Mouse (Mus musculus) frontal cortex, adult 2 months (tissue): ENCODE measurements around the gene Rbms3. TPM values are rescaled to one million over a fixed set of nuclear protein-coding genes. Genes with fewer than 3 reads are reported as not detected.
A peak's percentile ranks its signal among the peaks of the same experiment; 100 is the strongest.

Source experiments
- DNase-seq, 2 experiments: peaks; one replicate each; pipeline ENCODE4 v3.0.0; 2022; ENCODE audit warnings: low spot score in 1 of 2; ENCODE audit errors: extremely low spot score in 1 of 2
- polyA plus RNA-seq: library from polyadenylated mRNA; depleted of rRNA; stranded (reverse); fragments of >200 nt; gene quantifications from 2 replicates; pipeline ENCODE4 v1.2.3, GENCODE M21; 2012

Gene Rbms3
- polyA plus RNA-seq, 1 experiment, result 5.7 TPM

- no peak for DNase-seq
Observed at GRCm38 (mm10) chr9:116808401-116808800, 821.3 kb downstream of the Rbms3 start.

GRCm38 (mm10) chr9:116807166-116808081 lies 822.3 kb downstream of the Rbms3 start:
- DNase-seq, result peak in 1 of 2 experiments; percentile 7

GRCm38 (mm10) chr9:116803292-116803731 lies 826.4 kb downstream of the Rbms3 start:
- peak in 1 of 2 experiments; percentile 39 for DNase-seq

GRCm38 (mm10) chr9:116802602-116803001 lies 827.1 kb downstream of the Rbms3 start:
- peak in 1 of 2 experiments; percentile 32 for DNase-seq

GRCm38 (mm10) chr9:116795240-116795955 lies 834.3 kb downstream of the Rbms3 start:
- no peak for DNase-seq

- DNase-seq, result no peak
Observed at GRCm38 (mm10) chr9:116791850-116792249, 837.9 kb downstream of the Rbms3 start.

GRCm38 (mm10) chr9:116786136-116787046 lies 843.3 kb downstream of the Rbms3 start:
- DNase-seq, result no peak

GRCm38 (mm10) chr9:116771820-116772219 lies 857.9 kb downstream of the Rbms3 start:
- DNase-seq, result no peak

GRCm38 (mm10) chr9:116769358-116770054 lies 860.2 kb downstream of the Rbms3 start:
- no peak for DNase-seq

- DNase-seq, result no peak
Observed at GRCm38 (mm10) chr9:116762395-116763025, 867.2 kb downstream of the Rbms3 start.

GRCm38 (mm10) chr9:116748857-116749584 lies 880.7 kb downstream of the Rbms3 start:
- DNase-seq, result no peak

GRCm38 (mm10) chr9:116748346-116748745 lies 881.4 kb downstream of the Rbms3 start:
- no peak for DNase-seq

GRCm38 (mm10) chr9:116746871-116747270 lies 882.8 kb downstream of the Rbms3 start:
- no peak for DNase-seq

GRCm38 (mm10) chr9:116737786-116738185 lies 891.9 kb downstream of the Rbms3 start:
- DNase-seq, result no peak

GRCm38 (mm10) chr9:116729172-116729571 lies 900.5 kb downstream of the Rbms3 start:
- DNase-seq, result no peak

- no peak for DNase-seq
Observed at GRCm38 (mm10) chr9:116728655-116729054, 901.1 kb downstream of the Rbms3 start.

- no peak for DNase-seq
Observed at GRCm38 (mm10) chr9:116728093-116728492, 901.6 kb downstream of the Rbms3 start.

- no peak for DNase-seq
Observed at GRCm38 (mm10) chr9:116724581-116724980, 905.1 kb downstream of the Rbms3 start.

- DNase-seq, result no peak
Observed at GRCm38 (mm10) chr9:116703119-116703518, 926.6 kb downstream of the Rbms3 start.
